Mouse (Mus musculus) liver, embryonic 13.5 days (tissue): Measurements from ENCODE around the gene Ccdc103. TPM values are rescaled to one million over a fixed set of nuclear protein-coding genes. Genes with fewer than 3 reads are reported as not detected.
A peak's percentile ranks its signal among the peaks of the same experiment; 100 is the strongest.

Experiments used
- ATAC-seq: fragments of 200-750 bp; cut with Nextera tagmentation; 2 replicates; pipeline ENCODE4 v1.8.0; 2017; ENCODE audit warnings: low read depth, mild to moderate bottlenecking, moderate number of reproducible peaks, moderate library complexity
- DNase-seq: peaks from one replicate; pipeline ENCODE4 v3.0.0; 2022
- H3K27ac ChIP-seq: fragments of 300-500 bp; sonication (generic); 2 replicates; pipeline ENCODE4 v1.5.1; 2015; ENCODE audit warnings: moderate library complexity, mild to moderate bottlenecking, inconsistent platforms
- H3K27me3 ChIP-seq: fragments of 300-500 bp; sonication (generic); 2 replicates; pipeline ENCODE4 v1.6.1; 2015; ENCODE audit warnings: mild to moderate bottlenecking, inconsistent platforms
- H3K36me3 ChIP-seq: fragments of 300-500 bp; sonication (generic); 2 replicates; pipeline ENCODE4 v1.6.1; 2015; ENCODE audit warnings: mild to moderate bottlenecking, inconsistent platforms
- H3K4me1 ChIP-seq: fragments of 300-500 bp; sonication (generic); replicated peaks from 2 replicates; pipeline ENCODE4 v1.6.1; 2015; ENCODE audit warnings: inconsistent platforms
- H3K4me2 ChIP-seq: fragments of 300-500 bp; sonication (generic); 2 replicates; pipeline ENCODE4 v1.6.1; 2015; ENCODE audit warnings: inconsistent platforms, mild to moderate bottlenecking, moderate library complexity
- H3K4me3 ChIP-seq: fragments of 300-500 bp; sonication (generic); replicated peaks from 2 replicates; pipeline ENCODE4 v1.5.1; 2015; ENCODE audit warnings: mild to moderate bottlenecking, inconsistent platforms
- H3K9ac ChIP-seq: fragments of 300-500 bp; sonication (generic); 2 replicates; pipeline ENCODE4 v1.6.1; 2015; ENCODE audit warnings: mild to moderate bottlenecking, inconsistent platforms
- H3K9me3 ChIP-seq: fragments of 300-500 bp; sonication (generic); replicated peaks from 2 replicates; pipeline ENCODE4 v1.6.1; 2016; ENCODE audit warnings: inconsistent platforms
- WGBS: fragments of 180-500 bp; shearing (Covaris S2); methylation state at CpG from one replicate; pipeline ENCODE4 v1.1.7; 2015; ENCODE audit not compliant: insufficient replicate concordance; 5-methylcytosine and 5-hydroxymethylcytosine counted together
- polyA plus RNA-seq: library from polyadenylated mRNA; unstranded; fragments of >200 nt; fragmentation: Nextera tagmentation; extraction: Ambion mirVana; gene quantifications from 2 replicates; pipeline ENCODE4 v1.2.1, GENCODE M21; 2015

The Ccdc103 gene
- polyA plus RNA-seq, 1 experiment from 2014 or later = 0.91 TPM

DNA sequence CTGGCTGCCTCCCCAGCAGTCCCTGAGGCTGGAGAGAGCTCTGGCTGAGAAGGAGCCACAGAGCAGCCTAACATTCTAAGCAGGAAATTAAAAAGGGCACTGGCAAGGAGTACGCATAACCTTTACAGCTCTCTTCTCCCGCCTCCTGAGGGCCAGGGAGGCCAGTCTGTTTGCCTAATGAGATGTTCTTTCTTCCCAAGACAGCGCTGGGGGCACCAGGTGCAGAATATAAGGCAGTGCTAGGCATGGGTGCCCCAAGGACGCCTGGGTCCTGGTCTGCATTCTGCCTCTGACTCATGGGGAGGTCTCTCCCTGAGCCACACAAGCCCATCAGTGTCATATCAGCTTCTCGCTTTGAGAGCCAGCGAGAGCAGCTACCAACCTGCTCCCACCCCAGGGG is 40.5 kb downstream of the Ccdc103 start:
- Histone ChIP-seq H3K36me3 (peaks cover 45% of the 10 kb centered on the region), H3K4me3 (peak overlapping the region; percentile 6; the same call in 1 of the 2 replicates), H3K9me3 (no peaks in the 10 kb centered on the region), H3K4me2 (no peak overlapping the region; the same call in 1 of the 2 replicates), H3K27me3 (no peaks in the 10 kb centered on the region), H3K27ac (no peak overlapping the region), H3K9ac (0 out of 2 replicates have a peak overlapping the region, but pooled peaks have one; percentile 23), H3K4me1 (peaks cover 44% of the 10 kb centered on the region)
- DNase-seq (no peak), ATAC-seq (no peak)
- whole genome bisulfite sequencing = 84% methylated on average over 6 of the region's 6 CpGs

GRCm38 (mm10) chr11:102924557-102925350 is 43.8 kb downstream of the Ccdc103 start, which contains the start of gene Kif18b:
Gene Kif18b (minus strand): TSS chr11:102925124.
- peak; percentile 93 for DNase-seq
- peaks cover 31% of the 10 kb centered on the region for H3K36me3 ChIP-seq
- ATAC-seq = peak; percentile 91
- H3K4me2 ChIP-seq = peak within 1 kb of the TSS; percentile 77
- WGBS = under 1% methylated on average over 62 of the region's 62 CpGs
- 0 out of 2 replicates have a peak, but pooled peaks cover 4% of the 10 kb centered on the region for H3K27me3 ChIP-seq
- peak within 1 kb of the TSS; percentile 95 for H3K27ac ChIP-seq
- peak within 1 kb of the TSS; percentile 86 for H3K4me3 ChIP-seq
- no peaks in the 10 kb centered on the region for H3K9me3 ChIP-seq
- H3K4me1 ChIP-seq = peaks cover 46% of the 10 kb centered on the region
- H3K9ac ChIP-seq = peak within 1 kb of the TSS; percentile 93

DNA sequence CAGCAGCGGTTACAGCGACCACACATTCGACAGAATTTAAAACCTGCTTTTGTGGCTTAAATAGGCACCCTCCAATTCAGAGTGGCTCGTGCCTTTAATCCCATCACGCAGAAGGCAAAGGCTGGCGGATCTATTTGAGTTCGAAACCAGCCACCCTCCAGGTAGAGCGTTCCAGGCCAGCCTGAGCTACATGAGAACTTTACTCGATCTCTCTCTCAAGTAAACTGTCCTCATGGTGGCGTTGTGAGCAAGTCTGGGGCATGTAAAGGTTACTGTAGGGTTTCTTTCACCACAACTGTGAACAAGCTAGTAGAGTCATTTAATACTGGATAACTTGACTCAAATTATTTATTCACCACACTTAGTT is 44.3 kb downstream of the Ccdc103 start:
- no peaks in the 10 kb centered on the region for H3K9me3 ChIP-seq
- H3K27ac ChIP-seq = peak overlapping the region; percentile 95
- peaks cover 5% of the 10 kb centered on the region; the same call in 1 of the 2 replicates for H3K27me3 ChIP-seq
- peaks cover 46% of the 10 kb centered on the region for H3K4me1 ChIP-seq
- WGBS = 0% methylated on average over 10 of the region's 10 CpGs
- peak overlapping the region; percentile 77 for H3K4me2 ChIP-seq
- H3K4me3 ChIP-seq = peak overlapping the region; percentile 86
- ATAC-seq = peak; percentile 41
- DNase-seq = no peak
- peak overlapping the region; percentile 93 for H3K9ac ChIP-seq
- peaks cover 27% of the 10 kb centered on the region for H3K36me3 ChIP-seq

- 58% methylated on average over 10 of the region's 10 CpGs for WGBS
Measured at GRCm38 (mm10) chr11:102930672-102931071, 49.7 kb downstream of the Ccdc103 start.

More at GRCm38 (mm10) chr11:102930672-102931071, 49.7 kb downstream of the Ccdc103 start:
- Histone ChIP-seq H3K9ac (no peak overlapping the region), H3K27ac (no peak overlapping the region), H3K4me1 (peaks cover 9% of the 10 kb centered on the region), H3K4me3 (no peak overlapping the region), H3K27me3 (peaks cover 44% of the 10 kb centered on the region), H3K36me3 (no peaks in the 10 kb centered on the region), H3K4me2 (no peak overlapping the region), H3K9me3 (no peaks in the 10 kb centered on the region)
- ATAC-seq (no peak), DNase-seq (no peak)

Other genes starting within 250 kb of the Ccdc103 start
- gene Meioc, start 217.5 kb upstream of the Ccdc103 start, polyA plus RNA-seq = 0.12 TPM in 1 of 2 replicates, not detected in the other
- 20.6 and 25.5 TPM in 2 replicates for gene Ccdc43, start 183.4 kb upstream of the Ccdc103 start, polyA plus RNA-seq
- gene Adam11, start 119.8 kb upstream of the Ccdc103 start, polyA plus RNA-seq = 0.28 and 0.43 TPM in 2 replicates
- 2.7 and 3.3 TPM in 2 replicates for gene Gjc1, start 61.5 kb upstream of the Ccdc103 start, polyA plus RNA-seq
- gene Higd1b, start 45.4 kb upstream of the Ccdc103 start, polyA plus RNA-seq = not detected in 2 replicates
- 144 and 160 TPM in 2 replicates for gene Eftud2, start 219 bp upstream of the Ccdc103 start, polyA plus RNA-seq
- 0.06 TPM in 1 of 2 replicates, not detected in the other for gene Fam187a, start 4.0 kb downstream of the Ccdc103 start, polyA plus RNA-seq
- 7.2 and 7.7 TPM in 2 replicates for gene Gfap, start 19.7 kb downstream of the Ccdc103 start, polyA plus RNA-seq
- 9.0 and 9.3 TPM in 2 replicates for gene Kif18b, start 43.9 kb downstream of the Ccdc103 start, polyA plus RNA-seq
- 0.07 and 0.10 TPM in 2 replicates for gene C1ql1, start 65.5 kb downstream of the Ccdc103 start, polyA plus RNA-seq
- 47.8 and 52.2 TPM in 2 replicates for gene Nmt1, start 147.0 kb downstream of the Ccdc103 start, polyA plus RNA-seq
- gene Dcakd, start 147.1 kb downstream of the Ccdc103 start, polyA plus RNA-seq = 29.9 and 37.3 TPM in 2 replicates
- 0.28 and 0.50 TPM in 2 replicates for gene Plcd3, start 220.5 kb downstream of the Ccdc103 start, polyA plus RNA-seq
- 60.4 and 62.2 TPM in 2 replicates for gene Acbd4, start 220.5 kb downstream of the Ccdc103 start, polyA plus RNA-seq
- gene Hexim1, start 235.0 kb downstream of the Ccdc103 start, polyA plus RNA-seq = 2.6 and 3.0 TPM in 2 replicates